Mouse (Mus musculus) small intestine, adult 2 months (tissue): ENCODE measurements at regions not wholly inside any gene's neighbourhood (a gene's known extent, or its start where the extent isn't known, plus 50 kb on each side); places are given as distances from the start of the nearest gene placed in this dataset.

Experiments used
- H3K27ac ChIP-seq: fragments of 200-500 bp; 2 replicates; pipeline ENCODE4 v1.5.1; 2012; ENCODE audit warnings: low read depth, low read length, control low read depth, inconsistent platforms; ENCODE audit not compliant: insufficient read depth
- H3K27me3 ChIP-seq: fragments of 200-500 bp; 2 replicates; pipeline ENCODE4 v1.6.1; 2012; ENCODE audit warnings: mild to moderate bottlenecking, moderate library complexity, low read length, inconsistent platforms; ENCODE audit not compliant: control insufficient read depth, insufficient read depth
- H3K36me3 ChIP-seq: fragments of 200-500 bp; 2 replicates; pipeline ENCODE4 v1.6.1; 2012; ENCODE audit warnings: mild to moderate bottlenecking, low read length, control low read depth, inconsistent platforms; ENCODE audit not compliant: control insufficient read depth, insufficient read depth
- H3K4me1 ChIP-seq: fragments of 200-500 bp; 2 replicates; pipeline ENCODE4 v1.6.1; 2012; ENCODE audit warnings: low read length, inconsistent platforms, mixed read lengths; ENCODE audit not compliant: control insufficient read depth, insufficient read depth, insufficient read length
- H3K4me3 ChIP-seq: fragments of 200-500 bp; 2 replicates; pipeline ENCODE4 v1.5.1; 2012; ENCODE audit warnings: low read depth, mild to moderate bottlenecking, control low read depth, inconsistent platforms, low read length, moderate library complexity
- CTCF ChIP-seq: fragments of 200-500 bp; IDR thresholded peaks from 2 replicates; pipeline ENCODE4 v1.5.1; 2012; ENCODE audit warnings: low read depth, mild to moderate bottlenecking, control low read depth, inconsistent platforms, low read length, moderate library complexity, mixed read lengths; ENCODE audit not compliant: insufficient replicate concordance, insufficient read length; ENCODE audit errors: extremely low read depth
- POLR2A ChIP-seq: fragments of 200-500 bp; IDR thresholded peaks from 2 replicates; pipeline ENCODE4 v1.6.1; 2012; ENCODE audit warnings: low read depth, mild to moderate bottlenecking, control low read depth, inconsistent platforms, low read length, moderate library complexity
- WGBS: fragments of 180-500 bp; shearing (Covaris S2); methylation state at CpG from one replicate; pipeline ENCODE4 v1.1.7; 2018; 5-methylcytosine and 5-hydroxymethylcytosine counted together

- H3K27me3 ChIP-seq, result no peaks in the 10 kb centered on the region
- no peaks in the 10 kb centered on the region for H3K4me1 ChIP-seq
- WGBS, result 61% methylated on average over 7 of the region's 7 CpGs
- H3K36me3 ChIP-seq, result no peaks in the 10 kb centered on the region
- no peak overlapping the region for H3K27ac ChIP-seq
- H3K4me3 ChIP-seq, result no peak overlapping the region
- TF ChIP-seq POLR2A (no peak), CTCF (no peak)
Measured at GRCm38 (mm10) chr4:131565203-131565602, 272.9 kb downstream of the Ptpru start.

DNA sequence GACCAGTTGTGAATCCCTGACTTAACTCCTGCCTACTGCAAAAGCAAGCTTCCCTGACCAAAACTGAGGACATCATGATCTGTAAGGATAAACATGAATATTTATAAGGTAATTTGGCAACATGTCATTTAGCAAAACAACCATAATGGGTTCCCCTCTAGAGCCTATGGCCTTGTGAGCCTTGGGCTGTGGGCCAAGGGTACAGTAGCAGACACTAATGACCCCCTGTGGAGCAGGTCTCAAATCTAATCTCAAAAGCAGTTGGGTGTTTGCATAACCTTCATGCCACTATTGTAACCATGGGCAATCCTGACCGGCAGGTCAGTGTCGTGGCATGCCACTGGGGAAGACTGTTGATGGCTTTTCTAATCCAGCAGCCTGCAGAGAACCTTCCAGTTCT is 270.8 kb downstream of the Ptpru start:
- Histone ChIP-seq H3K27ac (no peak overlapping the region), H3K4me3 (no peak overlapping the region), H3K36me3 (no peaks in the 10 kb centered on the region), H3K27me3 (no peaks in the 10 kb centered on the region), H3K4me1 (no peaks in the 10 kb centered on the region)
- WGBS, result 34% methylated on average over 2 of the region's 2 CpGs
- TF ChIP-seq POLR2A (no peak), CTCF (no peak)

DNA sequence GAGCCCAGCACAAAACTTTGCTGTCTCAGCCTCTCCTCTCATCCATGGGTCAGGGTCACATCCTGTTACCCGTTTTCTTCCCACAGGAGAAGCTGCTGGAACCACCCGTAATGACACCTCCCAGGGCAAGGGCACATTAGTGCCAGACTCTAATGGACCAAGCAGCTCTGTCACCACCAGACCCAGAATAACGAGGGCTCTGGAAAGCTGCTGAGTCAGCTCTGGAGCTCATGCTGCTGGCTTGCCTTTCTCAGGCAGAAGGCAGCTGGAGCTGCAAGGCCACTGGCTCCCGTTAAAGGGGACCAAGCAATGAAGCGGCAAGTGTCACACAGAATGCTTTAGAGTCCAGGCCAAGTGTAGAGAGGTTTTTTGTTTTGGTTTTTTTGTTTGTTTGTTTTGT is 268.9 kb downstream of the Ptpru start:
- Histone ChIP-seq H3K36me3 (no peaks in the 10 kb centered on the region), H3K27ac (no peak overlapping the region), H3K27me3 (no peaks in the 10 kb centered on the region), H3K4me1 (no peaks in the 10 kb centered on the region), H3K4me3 (no peak overlapping the region)
- TF ChIP-seq POLR2A (no peak), CTCF (no peak)
- 46% methylated on average over 5 of the region's 5 CpGs for WGBS

GRCm38 (mm10) chr4:131577571-131577970 is 260.5 kb downstream of the Ptpru start:
- Histone ChIP-seq H3K36me3 (no peaks in the 10 kb centered on the region), H3K27ac (no peak overlapping the region)
- 53% methylated on average over 4 of the region's 4 CpGs for WGBS

DNA sequence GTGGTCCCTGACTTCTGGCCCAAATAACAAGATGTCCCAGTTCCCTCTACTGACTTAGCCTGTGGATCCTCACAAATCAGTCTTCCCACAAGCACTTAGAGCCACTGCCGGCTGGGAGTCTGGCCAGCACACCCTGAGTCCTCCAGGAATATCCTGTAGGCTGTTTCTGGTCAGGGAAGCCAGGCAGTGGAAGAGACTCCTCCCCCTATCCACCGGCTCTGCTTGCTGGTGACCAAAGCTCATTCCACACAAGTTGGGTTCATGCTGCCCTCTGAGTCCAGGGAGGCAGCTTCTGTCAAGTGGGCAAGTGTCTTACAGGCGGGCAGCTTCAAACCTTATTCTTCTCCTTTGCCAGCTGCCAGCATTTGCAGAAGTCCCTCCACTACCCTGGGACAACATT is 252.1 kb downstream of the Ptpru start:
- 44% methylated on average over 3 of the region's 3 CpGs for WGBS
- no peaks in the 10 kb centered on the region for H3K36me3 ChIP-seq
- H3K4me1 ChIP-seq, result no peaks in the 10 kb centered on the region
- TF ChIP-seq POLR2A, result no peak
- no peak for TF ChIP-seq CTCF
- no peaks in the 10 kb centered on the region for H3K27me3 ChIP-seq
- H3K27ac ChIP-seq, result no peak overlapping the region
- no peak overlapping the region for H3K4me3 ChIP-seq

More at GRCm38 (mm10) chr4:131577571-131577970, 260.5 kb downstream of the Ptpru start:
- TF ChIP-seq POLR2A (no peak), CTCF (no peak)
- no peak overlapping the region for H3K4me3 ChIP-seq
- H3K4me1 ChIP-seq, result no peaks in the 10 kb centered on the region
- no peaks in the 10 kb centered on the region for H3K27me3 ChIP-seq

- Histone ChIP-seq H3K36me3 (no peaks in the 10 kb centered on the region), H3K27ac (no peak overlapping the region), H3K27me3 (no peaks in the 10 kb centered on the region), H3K4me3 (no peak overlapping the region), H3K4me1 (no peaks in the 10 kb centered on the region)
- TF ChIP-seq CTCF (no peak), POLR2A (no peak)
- WGBS, result 45% methylated on average over 7 of the region's 7 CpGs
Measured at GRCm38 (mm10) chr4:131587536-131587935, 250.6 kb downstream of the Ptpru start.

DNA sequence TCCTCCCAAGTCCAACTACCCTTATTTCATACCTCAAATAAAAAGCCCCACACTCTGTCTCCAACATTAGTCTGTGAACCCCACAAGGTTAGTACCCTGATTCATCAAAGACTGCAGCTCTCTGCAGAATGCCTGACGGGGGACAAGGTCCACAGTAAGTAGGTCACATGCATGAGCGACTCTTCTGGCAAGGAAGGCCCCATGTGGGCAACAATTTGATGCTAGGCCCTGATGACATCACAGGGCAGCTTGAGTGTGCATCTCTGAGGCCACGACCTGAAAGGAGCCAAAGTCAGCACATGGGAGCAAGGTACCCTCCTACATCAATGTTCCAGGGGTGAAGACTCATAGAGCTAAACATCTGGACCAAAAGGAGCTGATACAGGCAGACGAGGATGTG is 248.0 kb downstream of the Ptpru start:
- Histone ChIP-seq H3K27ac (no peak overlapping the region), H3K27me3 (no peaks in the 10 kb centered on the region), H3K4me3 (no peak overlapping the region), H3K4me1 (no peaks in the 10 kb centered on the region), H3K36me3 (no peaks in the 10 kb centered on the region)
- no peak for TF ChIP-seq POLR2A
- TF ChIP-seq CTCF, result no peak
- 57% methylated on average over 4 of the region's 4 CpGs for WGBS

DNA sequence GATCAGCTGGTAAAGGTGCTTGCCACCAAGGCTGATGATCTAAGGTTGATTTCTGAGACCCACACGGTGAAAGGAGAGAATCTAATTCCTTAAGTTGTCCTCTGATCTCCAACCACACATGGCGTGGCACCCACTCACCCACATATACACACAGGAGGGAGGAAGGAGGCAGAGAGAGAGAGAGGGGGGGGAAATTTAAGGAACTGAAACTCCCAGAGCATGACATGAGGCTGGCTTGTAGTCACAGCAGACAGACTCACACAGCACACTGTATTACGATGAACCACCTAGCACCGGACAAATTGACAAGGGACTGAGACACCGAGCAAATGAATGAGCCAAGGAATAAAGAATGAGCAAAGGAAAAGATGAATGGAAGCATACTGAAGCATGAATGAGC is 246.6 kb downstream of the Ptpru start:
- H3K4me3 ChIP-seq, result no peak overlapping the region
- 78% methylated on average over 5 of the region's 5 CpGs for WGBS
- H3K4me1 ChIP-seq, result no peaks in the 10 kb centered on the region
- no peaks in the 10 kb centered on the region for H3K27me3 ChIP-seq
- H3K27ac ChIP-seq, result no peak overlapping the region
- H3K36me3 ChIP-seq, result no peaks in the 10 kb centered on the region
- no peak for TF ChIP-seq CTCF

DNA sequence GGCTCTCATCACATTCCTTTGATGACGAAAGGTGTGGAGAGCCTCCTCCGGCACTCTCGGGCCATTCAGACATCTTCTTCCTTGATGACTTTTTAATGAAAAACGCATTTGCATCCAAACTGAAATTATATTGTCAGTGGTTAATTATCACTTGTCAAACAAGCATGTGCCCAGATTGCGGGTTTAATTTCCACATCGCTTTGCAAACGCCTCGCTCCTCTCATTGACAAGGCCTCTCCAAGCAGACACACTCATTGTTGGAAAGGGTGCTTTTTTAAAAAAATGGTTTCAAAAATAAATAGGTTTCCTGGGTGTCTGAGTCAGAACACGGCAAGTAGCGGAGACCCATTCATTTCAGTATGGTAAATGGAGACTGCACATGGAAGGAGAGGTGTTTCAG is 240.1 kb downstream of the Ptpru start:
- H3K4me3 ChIP-seq, result no peak overlapping the region
- TF ChIP-seq CTCF (no peak), POLR2A (no peak)
- no peaks in the 10 kb centered on the region for H3K27me3 ChIP-seq
- no peak overlapping the region for H3K27ac ChIP-seq
- no peaks in the 10 kb centered on the region for H3K36me3 ChIP-seq
- 89% methylated on average over 10 of the region's 10 CpGs for WGBS
- H3K4me1 ChIP-seq, result no peaks in the 10 kb centered on the region
